Mouse (Mus musculus) liver, embryonic 14.5 days (tissue): Measurements from ENCODE around the gene Zbtb39.

Experiments
- CTCF ChIP-seq: IDR thresholded peaks from 2 replicates; pipeline ENCODE4 v1.5.1; 2016; ENCODE audit warnings: antibody characterized with exemption, low read depth, control low read depth
- EP300 ChIP-seq: IDR thresholded peaks from 2 replicates; pipeline ENCODE4 v1.6.1; 2016; ENCODE audit warnings: antibody characterized with exemption, low read depth

DNA sequence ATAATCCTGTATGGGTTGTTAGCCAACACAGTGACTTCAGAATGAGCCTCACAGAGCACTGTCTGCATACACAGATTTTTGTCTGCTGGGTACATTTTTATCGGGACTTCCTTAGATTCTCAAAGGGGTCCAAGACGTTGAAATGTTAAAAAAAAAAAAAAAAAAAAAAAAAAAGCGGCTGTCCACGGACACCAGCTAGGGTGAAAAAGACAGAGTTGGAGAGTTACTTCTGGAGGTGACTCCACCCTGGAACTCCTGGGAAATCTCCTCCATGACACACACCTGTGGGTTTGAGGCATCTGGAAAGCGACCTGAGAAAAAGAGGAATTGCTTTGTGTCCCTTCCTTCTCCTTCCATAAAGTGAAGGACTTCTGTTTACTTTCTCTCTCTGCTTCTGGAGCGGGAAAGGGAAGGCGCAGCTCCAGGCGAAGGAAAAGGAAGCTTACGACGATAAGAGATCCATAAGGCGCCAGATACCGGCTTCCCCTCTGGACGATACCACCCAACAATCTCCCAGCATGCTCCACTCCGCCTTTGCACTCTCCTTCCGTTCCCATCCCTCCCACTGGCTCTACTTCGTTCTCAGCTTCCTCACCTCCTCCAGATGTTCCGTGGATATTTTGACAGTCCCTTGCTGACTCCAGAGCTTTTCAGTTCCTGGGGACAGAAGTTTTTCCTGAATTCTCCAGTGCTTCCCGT, 16.6 kb downstream of the Zbtb39 start:
- TF ChIP-seq CTCF (no peak), EP300 (no peak)
